Mouse (Mus musculus): ENCODE data around the gene Otub2.

Otub2 gene

DNA sequence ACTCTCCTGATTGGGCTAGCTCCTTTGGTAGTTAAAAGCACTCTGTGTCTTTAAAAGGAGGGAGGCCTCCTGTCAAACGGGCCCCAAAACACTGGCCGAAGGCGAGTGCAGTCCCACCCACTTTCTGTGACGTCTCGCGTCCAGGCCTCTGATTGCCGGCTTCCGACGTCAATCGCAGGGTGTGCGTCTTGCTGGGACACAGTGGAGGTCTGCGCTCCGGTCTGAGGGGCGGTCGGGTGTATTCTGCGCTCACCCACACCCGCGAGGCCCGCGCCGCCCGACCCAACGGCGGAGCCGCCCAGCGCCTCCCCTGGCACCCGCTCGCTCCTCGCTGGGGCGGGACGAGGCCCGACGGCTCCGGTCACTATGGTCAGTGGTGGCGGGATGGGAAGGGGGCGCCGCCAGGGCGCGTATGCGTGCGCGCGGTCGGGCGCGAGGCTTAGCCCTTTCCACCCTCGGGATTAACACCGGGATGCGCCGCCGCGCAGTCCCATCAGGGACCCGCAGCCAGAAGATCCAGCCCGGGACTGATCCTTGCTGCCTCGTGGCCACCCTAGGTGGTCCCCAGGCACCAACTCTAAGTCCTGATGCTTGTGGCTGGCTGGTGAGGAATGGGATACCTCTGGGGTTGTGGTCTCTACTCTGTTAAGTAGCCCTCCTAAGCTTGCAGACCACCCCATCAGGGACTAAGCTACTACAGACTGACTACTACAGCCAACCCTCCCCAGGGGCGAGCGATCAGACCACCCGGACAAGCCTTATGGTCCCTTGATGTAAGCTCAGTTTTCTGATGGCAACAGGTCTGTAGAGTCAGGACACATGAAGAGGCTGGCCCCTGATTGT lies at the start of gene Otub2:
Otub2 (plus strand) TSS at position 178 of the 843 bp plus-strand sequence.
- DNase-seq (ENCODE audit: low read depth): peak; percentile 94

DNA sequence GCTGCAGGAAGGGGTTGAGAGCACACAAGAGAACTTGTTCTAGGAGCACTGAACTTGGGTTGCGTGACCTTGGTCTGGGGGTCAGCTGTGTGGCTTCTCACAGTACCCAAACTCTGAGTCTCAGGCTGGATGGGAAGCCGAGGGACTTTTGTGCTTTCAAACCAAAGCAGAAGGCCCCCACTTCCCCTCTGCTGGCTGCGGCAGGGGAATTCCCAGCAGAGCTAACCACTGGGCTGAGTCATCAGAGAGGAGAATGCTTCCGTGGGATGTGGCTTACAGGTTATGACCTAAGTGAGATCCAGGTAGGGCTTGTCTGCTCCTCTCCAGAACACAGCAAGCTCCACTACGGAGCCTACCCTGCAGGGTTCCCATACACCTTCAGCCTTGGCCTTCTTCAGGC lies 47.3 kb upstream of the Otub2 start:
- no peak for DNase-seq (ENCODE audit: low read depth)

DNA sequence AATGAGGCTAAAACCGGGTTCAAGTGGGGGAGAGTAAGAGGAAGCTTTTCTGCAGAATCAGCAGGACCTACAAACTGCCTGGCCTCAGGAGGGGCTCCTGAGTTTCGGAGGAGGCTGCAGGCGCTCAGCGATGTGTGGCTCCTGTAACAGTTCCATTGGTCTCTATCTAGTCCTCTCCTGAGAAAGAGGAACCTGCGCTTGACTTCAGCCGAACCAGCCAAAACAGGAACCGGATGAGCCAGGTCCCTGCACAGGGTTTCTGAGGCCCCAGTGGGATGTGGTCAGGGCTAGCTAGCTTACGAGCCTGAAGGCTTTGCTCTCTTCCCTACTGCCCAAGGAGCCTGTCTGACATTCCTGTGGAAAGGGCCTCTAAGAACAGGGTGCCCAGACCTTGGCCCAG lies 45.0 kb upstream of the Otub2 start:
- DNase-seq (ENCODE audit: low read depth): no peak

DNA sequence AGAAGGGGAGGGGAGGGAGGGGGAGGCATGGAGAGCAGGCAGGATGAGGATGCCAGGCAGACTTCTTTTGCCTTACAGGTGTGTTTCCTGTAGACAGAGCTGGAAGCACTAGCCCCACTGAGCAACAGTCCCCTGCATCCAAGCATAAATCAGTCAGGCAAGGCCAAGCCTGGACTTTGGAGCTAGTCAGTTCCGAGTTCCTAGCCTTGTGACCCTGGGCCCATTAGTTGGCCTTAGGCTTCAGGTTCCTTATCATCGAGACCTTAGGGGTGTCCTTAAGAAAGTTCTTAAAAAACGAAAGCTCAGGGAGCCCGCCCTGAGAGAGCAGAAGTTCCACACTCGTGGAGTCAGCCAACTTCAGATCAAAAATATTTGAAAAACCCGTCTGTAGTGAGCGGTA lies 43.5 kb upstream of the Otub2 start:
- no peak for DNase-seq (ENCODE audit: low read depth)

DNA sequence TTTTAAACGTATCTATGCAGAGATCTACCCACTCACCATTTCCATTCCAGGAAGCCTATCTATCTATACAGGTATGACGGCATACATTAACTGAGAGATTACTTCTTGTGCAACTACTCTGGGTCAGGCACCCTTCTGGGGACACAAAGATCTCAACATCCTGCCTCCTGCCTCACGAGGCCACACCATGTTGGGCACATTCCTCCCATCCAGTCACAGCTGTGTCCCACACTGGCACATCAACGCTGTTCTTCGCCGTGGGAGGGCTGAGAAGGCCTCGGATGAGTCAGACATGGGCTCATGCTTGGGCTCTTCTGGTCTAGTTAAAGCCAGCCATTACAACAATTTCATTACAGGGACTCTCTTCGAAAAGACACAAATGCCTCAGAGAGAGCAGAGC lies 41.5 kb upstream of the Otub2 start:
- DNase-seq (ENCODE audit: low read depth): no peak

DNA sequence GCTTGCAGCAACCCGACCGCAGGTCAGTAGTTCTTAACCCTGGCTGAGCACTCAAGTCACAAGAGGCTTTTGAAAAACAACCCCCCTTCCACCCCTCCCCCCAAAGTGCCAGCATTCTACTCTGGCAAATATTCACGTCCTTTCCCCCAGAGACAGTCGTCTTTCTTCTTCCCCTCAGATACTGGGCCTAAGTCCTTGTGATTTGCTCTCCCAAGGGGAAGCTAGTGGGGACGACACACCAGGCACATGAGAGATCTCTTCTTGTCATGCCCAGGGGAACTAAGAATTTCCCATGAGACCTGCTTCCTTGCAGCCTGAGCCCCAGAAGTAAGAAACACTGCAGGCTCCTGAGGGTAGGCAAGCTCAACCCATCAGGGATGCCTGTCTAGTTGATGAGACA lies 41.1 kb upstream of the Otub2 start:
- no peak for DNase-seq (ENCODE audit: low read depth)

DNA sequence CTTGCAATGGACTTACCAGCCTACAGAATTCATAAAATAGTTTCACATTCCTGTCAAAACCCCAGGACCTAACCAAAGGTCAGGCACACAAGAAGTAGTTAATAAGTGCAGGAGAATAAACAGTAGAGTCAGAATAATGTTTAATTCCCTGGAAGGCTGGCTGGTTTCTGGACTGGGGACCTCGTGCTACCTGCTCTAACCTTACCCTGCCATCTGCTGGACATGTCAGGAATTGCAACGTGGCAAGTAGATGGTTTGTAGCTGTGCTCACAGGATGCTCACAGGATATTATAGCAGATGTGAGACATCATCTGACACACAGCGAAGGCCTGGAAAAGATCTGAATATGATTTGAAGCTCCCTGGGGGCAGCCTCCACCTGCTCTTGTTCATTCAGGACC lies 40.0 kb upstream of the Otub2 start:
- peak; percentile 24 for DNase-seq (ENCODE audit: low read depth)

DNA sequence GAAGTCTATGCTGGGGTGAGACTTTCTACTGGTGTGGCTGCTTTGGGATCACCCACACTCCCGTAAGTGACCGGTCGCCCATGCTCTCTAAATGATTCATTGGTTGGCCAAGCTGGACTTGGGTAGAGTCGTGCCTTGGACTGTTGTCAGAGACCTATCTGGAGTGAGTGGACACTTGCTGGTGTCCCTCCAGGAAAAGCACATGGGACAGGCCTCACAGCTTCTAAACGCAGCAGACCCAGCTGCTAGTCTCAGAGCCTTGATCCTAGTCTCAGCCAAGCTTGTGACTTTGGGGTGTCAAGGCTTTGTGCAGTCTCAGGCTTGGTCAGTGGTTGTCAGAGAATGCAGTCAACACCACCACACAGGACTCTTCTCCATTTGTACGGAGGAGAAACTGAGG lies 35.7 kb upstream of the Otub2 start:
- DNase-seq (ENCODE audit: low read depth): no peak

DNA sequence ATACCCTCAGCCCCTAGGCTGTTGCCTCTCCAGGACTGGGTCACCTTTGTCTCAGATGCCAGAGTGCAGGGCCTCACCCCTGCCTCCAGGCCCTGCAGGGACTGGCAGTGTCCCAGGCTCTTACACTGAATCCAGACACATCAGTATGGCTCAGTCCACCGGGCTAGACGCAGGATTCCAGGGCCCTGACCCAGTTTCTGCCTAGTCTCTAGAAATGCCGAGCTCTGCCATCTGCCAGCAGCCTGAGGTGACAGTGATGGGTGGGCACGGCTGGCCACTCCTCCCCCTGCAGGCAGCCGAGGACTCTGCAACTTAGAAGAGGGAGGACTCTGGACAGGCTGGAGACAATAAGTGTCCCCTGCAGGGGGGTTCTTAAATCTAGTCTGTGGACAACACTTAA lies 34.9 kb upstream of the Otub2 start:
- DNase-seq (ENCODE audit: low read depth): no peak

DNA sequence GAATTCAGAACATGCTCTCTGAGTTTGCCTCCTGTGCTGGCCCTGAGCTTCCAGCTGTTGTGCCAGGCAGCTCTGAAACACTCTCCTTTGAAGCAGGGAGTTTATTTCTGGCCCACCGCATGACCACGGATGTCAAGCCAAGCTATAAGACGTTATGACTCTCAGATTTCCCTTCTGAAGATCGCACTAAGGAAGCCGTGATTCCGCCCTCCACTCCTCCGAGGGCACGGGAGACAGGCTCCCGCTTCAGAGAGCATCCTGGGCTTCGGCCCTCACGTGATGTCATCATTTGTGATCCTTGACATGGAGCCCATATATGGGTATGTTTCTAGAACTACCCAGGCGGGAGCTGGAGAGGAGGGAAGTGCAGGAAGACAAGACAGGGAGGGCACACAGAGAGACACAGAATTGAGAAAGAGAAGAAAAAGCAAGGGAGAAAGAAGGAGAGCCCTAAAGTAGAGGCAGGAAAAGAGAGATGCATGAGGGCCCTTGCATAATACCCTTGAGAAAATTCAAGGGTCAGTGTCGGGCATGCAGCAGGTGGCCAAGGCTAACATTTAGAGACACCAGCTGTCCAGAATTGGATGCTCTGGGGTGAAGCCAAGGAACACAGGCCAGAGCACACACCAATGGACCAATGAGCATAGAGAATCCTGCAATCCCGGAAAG lies 32.6 kb upstream of the Otub2 start, which contains the start of gene Asb2:
Asb2 (minus strand) TSS at position 256 of the 669 bp plus-strand sequence.
- DNase-seq (ENCODE audit: low read depth): no peak

DNA sequence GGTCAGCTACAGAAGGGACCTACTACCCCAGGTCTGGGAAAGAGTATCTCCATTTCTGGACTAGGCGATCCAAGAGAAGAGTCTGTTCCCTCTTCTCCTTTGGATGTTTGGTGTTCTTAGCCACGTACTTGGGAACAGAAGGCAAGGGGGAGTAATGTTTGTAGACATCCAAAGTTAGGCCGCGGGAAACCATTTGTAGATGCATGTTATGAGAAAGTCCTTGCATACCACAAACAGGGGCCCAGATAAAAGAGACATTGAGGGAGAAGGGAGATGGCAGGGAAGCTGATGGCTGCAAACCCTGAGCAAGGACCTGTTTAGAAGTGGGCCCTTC lies 32.1 kb upstream of the Otub2 start:
- no peak for DNase-seq (ENCODE audit: low read depth)

DNA sequence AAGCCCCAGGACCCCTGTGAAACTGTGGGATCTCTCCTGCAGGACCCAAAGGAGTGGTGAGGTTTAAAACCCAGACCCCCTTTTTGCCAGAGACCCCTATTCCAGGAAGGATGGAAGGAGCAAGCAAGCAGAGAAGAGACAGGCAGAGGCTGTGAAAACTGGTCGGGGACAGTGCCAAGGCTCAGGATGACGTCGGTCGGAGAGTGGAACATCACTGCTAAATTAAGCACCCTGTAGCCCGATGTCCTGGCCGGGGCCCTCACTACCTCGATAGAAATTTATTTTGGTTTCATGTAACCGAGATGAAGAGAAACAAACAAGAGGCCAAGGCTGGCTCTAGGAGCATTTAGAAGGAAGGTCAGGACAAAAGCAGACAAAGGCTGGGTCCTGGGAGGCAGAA lies 30.3 kb upstream of the Otub2 start:
- no peak for DNase-seq (ENCODE audit: low read depth)

DNA sequence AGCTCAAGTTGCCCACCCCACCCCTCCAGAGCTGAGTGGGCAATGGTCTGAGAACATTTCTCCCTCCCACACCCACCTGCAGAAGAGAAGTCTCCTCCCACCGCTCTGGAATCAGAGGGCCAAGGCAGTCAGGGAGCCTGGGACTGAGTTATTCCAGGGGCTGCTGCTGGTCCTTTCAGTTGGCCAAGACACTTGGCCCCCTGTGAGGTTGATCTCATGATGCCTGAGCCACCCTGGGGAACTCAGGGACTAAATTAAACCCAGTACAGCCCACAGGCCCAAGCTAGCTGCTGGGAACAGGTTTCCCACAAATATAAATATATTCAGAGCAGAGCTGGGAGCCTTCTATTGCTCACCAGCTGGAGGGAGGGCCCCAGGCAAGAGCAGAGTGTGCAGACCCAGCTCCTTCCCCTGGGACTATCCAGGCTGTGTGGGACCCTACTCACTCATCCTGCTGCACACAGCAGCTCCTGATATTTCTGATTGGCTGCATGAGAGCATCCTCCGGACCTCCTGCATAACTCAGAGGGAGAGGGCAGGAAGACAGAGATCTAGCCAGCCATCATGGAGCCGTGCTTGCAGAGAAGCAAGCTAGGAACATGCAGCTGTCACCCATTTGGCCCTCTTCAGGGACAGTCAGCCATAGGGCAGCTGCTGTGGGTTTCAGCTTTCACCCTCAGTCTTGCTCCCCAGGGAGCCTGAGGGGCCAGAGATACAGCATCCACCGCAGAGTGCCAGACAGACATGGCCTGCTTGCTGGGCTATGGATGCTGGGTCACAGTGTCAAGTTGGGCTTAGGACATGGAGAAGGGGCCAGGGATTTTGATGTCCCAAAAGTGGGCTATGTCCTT lies 29.3 kb upstream of the Otub2 start:
- no peak for DNase-seq (ENCODE audit: low read depth)

DNA sequence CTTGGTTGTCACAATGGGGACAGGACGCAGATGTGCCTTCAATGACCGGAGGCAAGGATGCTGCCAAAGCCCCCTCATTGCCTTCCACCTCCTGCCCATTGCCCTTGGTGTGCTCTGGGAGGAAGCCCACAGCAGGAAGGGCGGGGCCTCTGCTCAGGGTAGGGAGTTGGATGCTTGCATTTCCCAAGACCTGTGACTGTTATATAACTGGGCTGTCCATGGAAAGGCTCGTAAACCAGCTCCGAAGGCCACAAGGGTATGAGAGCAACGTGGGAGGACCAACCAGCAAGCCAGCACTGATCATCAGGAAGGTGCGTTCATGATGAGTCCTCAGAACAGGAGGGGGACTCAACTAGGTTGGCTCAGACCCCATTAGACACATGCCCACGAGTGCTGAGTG lies 27.7 kb upstream of the Otub2 start:
- DNase-seq (ENCODE audit: low read depth): no peak

DNA sequence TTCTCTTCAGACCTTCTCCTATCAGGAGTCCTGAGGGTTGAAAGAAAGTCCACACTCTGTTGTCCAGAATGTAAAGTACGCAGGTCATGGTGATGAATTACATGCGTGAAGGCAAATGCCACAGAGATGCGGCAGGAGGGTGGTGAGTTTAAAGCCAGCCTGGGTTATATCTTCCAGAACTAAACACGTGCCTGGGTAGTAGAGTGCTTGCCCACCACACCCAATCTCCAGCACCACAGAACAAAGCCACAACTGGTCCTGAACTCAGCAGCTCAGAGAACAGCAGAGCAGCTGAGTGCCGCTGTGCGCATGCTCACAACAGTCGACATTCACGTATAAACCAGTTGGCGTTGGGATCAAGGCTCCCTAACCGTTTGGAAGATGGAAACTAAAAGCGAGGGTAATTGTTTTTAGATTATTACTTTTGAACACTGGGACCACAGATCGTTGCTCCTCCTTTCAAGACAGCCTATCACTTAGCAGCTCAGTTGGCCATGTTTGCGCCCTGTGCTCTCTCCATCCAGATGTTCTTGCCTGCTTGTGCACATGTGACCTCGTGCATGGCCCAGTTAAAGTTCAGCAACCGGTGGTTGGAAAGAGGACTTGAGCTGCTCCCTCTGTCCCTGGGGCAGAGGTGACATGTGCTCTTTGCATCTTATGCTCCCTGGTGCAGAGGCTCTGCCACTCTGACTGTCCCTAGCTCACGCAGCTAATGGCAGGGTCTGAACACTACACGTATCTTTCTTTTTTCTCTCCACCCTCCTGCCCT lies 26.8 kb upstream of the Otub2 start:
- no peak for DNase-seq (ENCODE audit: low read depth)

DNA sequence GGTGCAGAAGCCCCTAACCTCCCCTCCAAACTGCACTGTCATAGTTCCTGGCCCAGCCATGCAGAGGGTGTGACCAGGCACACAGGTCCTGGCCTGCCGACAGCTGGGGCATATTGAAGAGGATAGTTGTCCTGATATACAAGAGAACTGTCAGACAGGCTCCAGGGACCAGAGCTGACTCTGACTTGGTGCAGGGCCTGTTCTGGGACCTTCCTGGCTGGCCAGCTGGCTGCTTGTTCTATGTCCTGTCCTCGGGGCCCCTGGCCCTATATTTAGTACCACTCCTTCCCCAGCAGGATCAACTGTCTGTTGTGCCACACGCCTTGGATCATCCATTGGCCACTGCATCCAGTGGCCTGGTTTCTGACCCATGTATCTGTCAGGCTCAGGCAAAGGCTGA lies 26.1 kb upstream of the Otub2 start:
- no peak for DNase-seq (ENCODE audit: low read depth)

DNA sequence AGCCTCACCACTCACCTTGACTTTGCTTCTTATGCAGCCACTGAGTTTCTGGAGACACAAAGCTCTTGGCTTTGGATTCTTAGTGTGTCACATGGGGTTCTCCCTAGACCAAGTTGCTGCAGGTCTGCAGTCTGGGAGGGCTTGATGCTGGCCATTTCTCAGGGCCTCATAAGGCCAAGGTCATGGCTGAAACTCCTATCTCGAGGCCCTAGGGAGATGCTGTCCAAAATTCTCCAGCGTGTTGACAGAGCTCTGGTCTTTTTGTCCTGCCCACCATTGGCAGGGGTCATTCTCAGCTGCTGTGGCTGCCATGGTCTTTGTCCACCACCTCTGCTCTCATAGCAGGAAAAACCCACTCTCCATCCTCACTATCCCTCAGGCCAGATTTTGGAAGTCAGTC lies 21.3 kb upstream of the Otub2 start:
- DNase-seq (ENCODE audit: low read depth): no peak

DNA sequence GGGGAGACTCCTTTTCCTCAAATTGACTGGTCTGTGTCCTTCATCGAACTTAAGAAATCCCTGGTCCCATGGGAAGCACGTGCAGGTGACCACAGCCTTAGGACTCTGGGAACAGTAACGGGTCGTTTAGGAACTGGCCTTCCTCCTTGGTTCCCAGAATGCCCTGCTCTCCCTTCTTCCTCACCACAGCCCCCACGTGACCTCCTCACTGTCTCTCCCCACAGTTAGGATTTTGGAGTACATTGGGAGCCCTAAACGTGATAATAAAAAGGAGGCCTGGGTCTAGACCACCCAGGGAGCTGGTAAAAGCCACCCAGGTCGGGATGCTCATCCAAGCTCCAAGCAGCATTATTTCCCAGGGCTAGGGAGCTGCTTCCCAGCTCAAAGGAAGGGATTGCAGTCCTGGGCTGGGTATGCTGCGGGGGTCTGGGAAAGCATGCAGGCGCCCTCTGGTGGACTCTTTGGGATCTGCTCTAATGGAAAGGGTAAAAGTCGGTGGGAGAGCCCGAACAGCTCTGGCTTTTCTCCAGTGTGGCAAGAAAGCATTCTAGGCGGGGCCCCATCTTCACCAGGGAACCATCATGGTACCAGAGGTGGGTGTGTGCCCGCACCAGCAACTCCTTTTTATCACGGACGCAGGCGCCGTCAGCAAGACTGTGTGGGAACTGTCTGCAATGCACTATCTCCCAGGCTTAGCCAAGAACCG lies 20.7 kb upstream of the Otub2 start:
- no peak for DNase-seq (ENCODE audit: low read depth)

DNA sequence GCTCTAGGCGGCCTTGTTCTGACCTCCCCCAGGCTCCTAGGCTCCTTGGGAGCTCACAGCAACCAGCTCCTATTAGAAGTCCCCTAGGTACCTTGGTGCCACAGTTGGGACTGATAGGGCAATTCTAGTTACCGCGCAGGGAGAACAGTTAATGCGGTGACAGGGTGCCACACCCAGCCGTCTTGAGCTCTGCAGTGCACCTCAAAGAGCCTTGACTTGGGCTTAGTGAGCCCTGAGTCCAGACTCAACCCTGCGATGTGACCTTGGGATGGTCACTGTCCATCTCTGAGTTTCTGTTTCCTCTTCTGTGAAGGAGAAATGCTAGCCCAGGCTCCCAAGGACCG lies 20.2 kb upstream of the Otub2 start:
- DNase-seq (ENCODE audit: low read depth): no peak

DNA sequence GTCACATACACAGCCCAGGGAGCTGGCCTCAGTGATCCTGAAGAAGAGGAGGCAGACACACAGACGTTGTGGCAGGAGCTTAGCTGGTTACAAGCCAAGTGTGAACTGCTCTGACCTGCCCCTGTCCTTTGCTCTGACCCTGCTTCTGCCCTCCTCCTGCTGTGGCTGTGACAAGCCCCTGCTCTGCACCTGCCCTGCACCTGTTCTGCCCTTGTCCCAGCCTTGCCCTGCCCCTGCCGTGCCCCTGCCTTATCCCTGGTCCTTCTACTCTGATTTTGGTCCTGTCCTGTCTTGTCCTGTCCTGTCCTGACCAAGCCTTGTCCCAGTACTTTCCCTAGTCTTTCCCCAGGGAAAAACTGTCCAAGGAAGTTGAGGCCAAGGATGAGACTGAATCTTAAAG lies 19.7 kb upstream of the Otub2 start:
- DNase-seq (ENCODE audit: low read depth): no peak

DNA sequence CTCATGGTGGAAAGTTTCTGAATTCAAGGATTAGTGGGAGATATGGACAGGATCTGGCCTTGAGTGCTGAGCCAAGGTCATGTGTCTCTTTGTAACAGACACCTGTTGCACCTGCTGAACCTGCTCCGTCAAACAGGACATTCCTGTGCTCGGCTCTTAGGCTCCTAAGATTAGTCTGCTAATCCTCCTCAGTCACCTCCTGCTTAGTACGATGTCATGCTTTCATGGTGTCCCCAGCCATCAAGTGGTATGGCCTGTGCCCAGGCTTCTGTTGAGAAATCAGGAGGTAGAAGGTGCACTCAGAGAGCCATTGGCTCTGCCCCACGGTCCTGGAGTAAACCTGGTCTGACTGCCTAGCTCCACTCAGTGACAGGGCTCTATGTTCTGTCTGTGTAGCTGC lies 17.6 kb upstream of the Otub2 start:
- no peak for DNase-seq (ENCODE audit: low read depth)

DNA sequence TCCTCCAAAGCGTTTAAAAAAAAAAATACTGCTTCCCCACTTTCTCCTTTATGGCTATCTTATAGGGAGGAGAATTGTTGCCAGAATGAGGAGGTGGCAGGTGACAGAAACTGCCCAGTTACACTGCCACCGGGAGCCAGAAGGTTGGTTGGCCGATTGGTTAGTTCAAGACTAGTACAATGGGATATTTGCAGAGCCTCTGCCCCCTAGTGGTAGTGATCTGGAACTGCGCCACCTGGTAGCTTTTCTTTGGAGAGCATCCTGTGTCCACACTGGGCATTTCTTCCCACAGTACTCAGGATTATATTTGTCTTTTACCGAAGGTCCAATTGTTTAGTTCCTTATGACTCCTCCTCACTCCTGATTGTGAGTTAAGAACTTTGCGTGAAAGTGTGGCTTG lies 16.8 kb upstream of the Otub2 start:
- DNase-seq (ENCODE audit: low read depth): no peak

All from fibroblast of lung, adult 2 months (primary cell).